In genomic region chr9:57942039-57942438, GRCm38 (mm10) we compare ENCODE assay signal across 11 mouse cellular contexts. TPM values are rescaled to one million over a fixed set of nuclear protein-coding genes. Genes with fewer than 3 reads are reported as not detected.
DNase-seq lines count a peak whose midpoint lies in the region; ATAC-seq lines count a peak whose summit lies in the region.
"Had no signal": no experiment of that assay in that cellular context is flagged by ENCODE, and none has a peak within 500 bp of the region (broad histone marks: within the 10 kb centered on the region; RNA-seq: fewer than 3 reads in every experiment).

No protein-coding gene starts in this region.

- H3K27ac ChIP-seq in forebrain, embryonic 12.5 days: no peak overlapping the region
- H3K27ac ChIP-seq in forebrain, embryonic 10.5 days: no peak overlapping the region
- no peak overlapping the region for H3K27ac ChIP-seq in midbrain, embryonic 15.5 days
- H3K27ac ChIP-seq: liver, embryonic 12.5 days had no signal

- no peak for ATAC-seq in forebrain, embryonic 12.5 days (ENCODE audit: low FRiP score)
- ATAC-seq in megakaryocyte, adult 5-6 weeks (ENCODE audit: poor library complexity, severe bottlenecking): no peak
- no peak for ATAC-seq in midbrain, embryonic 15.5 days (replicated peaks)
- no peak for ATAC-seq in frontal cortex, adult (ENCODE audit: low TSS enrichment)
- ATAC-seq: liver, embryonic 12.5 days had no signal

- H3K27me3 ChIP-seq in forebrain, embryonic 12.5 days: peaks cover 71% of the 10 kb centered on the region
- peaks cover 98% of the 10 kb centered on the region for H3K27me3 ChIP-seq in forebrain, embryonic 10.5 days (ENCODE audit: poor library complexity, severe bottlenecking)
- H3K27me3 ChIP-seq in megakaryocyte, embryonic 14.5 days (replicated peaks): peaks cover 38% of the 10 kb centered on the region
- H3K27me3 ChIP-seq in midbrain, embryonic 15.5 days (replicated peaks): peaks cover 13% of the 10 kb centered on the region; the same call in 1 of the 2 replicates

- peaks cover 39% of the 10 kb centered on the region for H3K4me1 ChIP-seq in forebrain, embryonic 12.5 days
- H3K4me1 ChIP-seq in forebrain, embryonic 10.5 days: peaks cover 63% of the 10 kb centered on the region
- H3K4me1 ChIP-seq in megakaryocyte, embryonic 14.5 days: peaks cover 99% of the 10 kb centered on the region
- H3K4me1 ChIP-seq in midbrain, embryonic 15.5 days: peaks cover 50% of the 10 kb centered on the region

- no peak for DNase-seq in forebrain, embryonic 10.5 days (ENCODE audit: extremely low spot score, low spot score)
- peak; percentile 71 to 76 for DNase-seq in cerebellum, postnatal 36 days
- DNase-seq in ovary, postnatal 10 days (ENCODE audit: low spot score): no peak
- DNase-seq: kidney, postnatal 14 days; thymus, postnatal 14 days had no signal

- H3K9ac ChIP-seq in forebrain, embryonic 12.5 days: no peak overlapping the region
- no peak overlapping the region; the same call in 1 of the 2 replicates for H3K9ac ChIP-seq in midbrain, embryonic 15.5 days
- H3K9ac ChIP-seq: liver, embryonic 12.5 days had no signal

- H3K4me3 ChIP-seq in forebrain, embryonic 12.5 days (replicated peaks): 0 out of 2 replicates have a peak overlapping the region, but pooled peaks have one; percentile 75
- no peak overlapping the region for H3K4me3 ChIP-seq in forebrain, embryonic 10.5 days
- H3K4me3 ChIP-seq in megakaryocyte, embryonic 14.5 days (replicated peaks): peak overlapping the region; percentile 96
- H3K4me3 ChIP-seq in midbrain, embryonic 15.5 days: peak overlapping the region; percentile 95
- H3K4me3 ChIP-seq: liver, embryonic 12.5 days had no signal

- WGBS in forebrain, embryonic 12.5 days: 69% methylated on average over 2 of the region's 2 CpGs
- WGBS in forebrain, embryonic 10.5 days: 75% methylated on average over 2 of the region's 2 CpGs
- WGBS in midbrain, embryonic 15.5 days: 66% methylated on average over 2 of the region's 2 CpGs

- H3K4me2 ChIP-seq in forebrain, embryonic 12.5 days: no peak overlapping the region
- H3K4me2 ChIP-seq in midbrain, embryonic 15.5 days: peak overlapping the region; percentile 89
- H3K4me2 ChIP-seq: liver, embryonic 12.5 days had no signal

- no peaks in the 10 kb centered on the region for H3K36me3 ChIP-seq in forebrain, embryonic 12.5 days (replicated peaks)
- H3K36me3 ChIP-seq in forebrain, embryonic 10.5 days (replicated peaks): no peaks in the 10 kb centered on the region
- H3K36me3 ChIP-seq in megakaryocyte, embryonic 14.5 days (replicated peaks; ENCODE audit: low read length): peaks cover 10% of the 10 kb centered on the region
- no peaks in the 10 kb centered on the region for H3K36me3 ChIP-seq in midbrain, embryonic 15.5 days (replicated peaks)
- H3K36me3 ChIP-seq: liver, embryonic 12.5 days had no signal

- no peaks in the 10 kb centered on the region for H3K9me3 ChIP-seq in forebrain, embryonic 12.5 days
- H3K9me3 ChIP-seq in forebrain, embryonic 10.5 days: no peaks in the 10 kb centered on the region
- no peaks in the 10 kb centered on the region for H3K9me3 ChIP-seq in megakaryocyte, embryonic 14.5 days
- no peaks in the 10 kb centered on the region for H3K9me3 ChIP-seq in midbrain, embryonic 15.5 days
- H3K9me3 ChIP-seq: liver, embryonic 12.5 days had no signal

RNA-seq across cellular contexts. Expression of gene Sema7a, which starts 2.1 kb away (rescaled TPM):
- polyA plus RNA-seq in forebrain, embryonic 12.5 days (2016; fragmentation: Nextera tagmentation; extraction: Ambion mirVana): 0.43 and 1.4 TPM in 2 replicates
- polyA plus RNA-seq in forebrain, embryonic 10.5 days (2016; fragmentation: Nextera tagmentation; extraction: Ambion mirVana): 0.14 and 0.75 TPM in 2 replicates
- 7.2 and 10.4 TPM in 2 replicates for polyA plus RNA-seq in megakaryocyte, embryonic 14.5 days (2012; ENCODE audit: insufficient read depth, low replicate concordance)
- 1.1 and 1.4 TPM in 2 replicates for total RNA-seq in megakaryocyte, adult 5-6 weeks (2015)
- 3.9 and 5.0 TPM in 2 replicates for total RNA-seq in megakaryocyte, adult 5-6 weeks (2017)
- polyA plus RNA-seq in midbrain, embryonic 15.5 days (2015; fragmentation: Nextera tagmentation; extraction: Ambion mirVana): 2.1 and 2.3 TPM in 2 replicates
- polyA plus RNA-seq: liver, embryonic 12.5 days had no signal

RNA-seq across cellular contexts. Expression of gene Ubl7, which starts 31.3 kb away (rescaled TPM):
- 129 and 138 TPM in 2 replicates for polyA plus RNA-seq in forebrain, embryonic 12.5 days (2016; fragmentation: Nextera tagmentation; extraction: Ambion mirVana)
- 109 and 111 TPM in 2 replicates for polyA plus RNA-seq in forebrain, embryonic 10.5 days (2016; fragmentation: Nextera tagmentation; extraction: Ambion mirVana)
- polyA plus RNA-seq in megakaryocyte, embryonic 14.5 days (2012; ENCODE audit: insufficient read depth, low replicate concordance): 138 and 474 TPM in 2 replicates
- 82.3 and 95.7 TPM in 2 replicates for total RNA-seq in megakaryocyte, adult 5-6 weeks (2015)
- total RNA-seq in megakaryocyte, adult 5-6 weeks (2017): 22.8 and 27.7 TPM in 2 replicates
- polyA plus RNA-seq in midbrain, embryonic 15.5 days (2015; fragmentation: Nextera tagmentation; extraction: Ambion mirVana): 181 and 183 TPM in 2 replicates

Comparison
In these comparisons a context has a peak if more than half of its experiments do, and no peak if none do; other contexts are left out.
1. DNase-seq: peak in cerebellum, postnatal 36 days (2 of 2); none in forebrain, embryonic 10.5 days (single experiment) and ovary, postnatal 10 days (single experiment).